13 mouse cellular contexts compared by ENCODE assay signal in genomic region chr16:23498691-23499131, GRCm38 (mm10). TPM values are rescaled to one million over a fixed set of nuclear protein-coding genes. Genes with fewer than 3 reads are reported as not detected.
DNase-seq lines count a peak whose midpoint lies in the region; ATAC-seq and TF ChIP-seq lines count a peak whose summit lies in the region.
"Had no signal": no experiment of that assay in that cellular context is flagged by ENCODE, and none has a peak within 500 bp of the region (broad histone marks: within the 10 kb centered on the region; RNA-seq: fewer than 3 reads in every experiment).

No protein-coding gene starts in this region.

- peaks cover 6% of the 10 kb centered on the region; the same call in 1 of the 2 replicates for H3K4me1 ChIP-seq in forebrain, embryonic 11.5 days (replicated peaks; ENCODE audit: control insufficient read depth, insufficient read depth, low read length)
- H3K4me1 ChIP-seq in forebrain, embryonic 10.5 days: peaks cover 31% of the 10 kb centered on the region
- peaks cover 55% of the 10 kb centered on the region for H3K4me1 ChIP-seq in liver, adult 2 months (ENCODE audit: control insufficient read depth, insufficient read depth, low read length)

- no peak overlapping the region for H3K9ac ChIP-seq in forebrain, embryonic 11.5 days (ENCODE audit: low read length)
- H3K9ac ChIP-seq in liver, adult 2 months (ENCODE audit: low read depth, low read length): no peak overlapping the region; the same call in 1 of the 2 replicates
- H3K9ac ChIP-seq: forebrain, postnatal 0 days; intestine, embryonic 15.5 days had no signal

- WGBS in forebrain, embryonic 11.5 days: 83% methylated on average over 7 of the region's 7 CpGs
- WGBS in forebrain, embryonic 10.5 days: 86% methylated on average over 7 of the region's 7 CpGs
- WGBS in liver, adult 2 months: 20% methylated on average over 7 of the region's 7 CpGs

- peak; percentile 41 for DNase-seq in forebrain, embryonic 11.5 days (ENCODE audit: low spot score)
- DNase-seq in forebrain, embryonic 10.5 days (ENCODE audit: extremely low spot score, low spot score): no peak
- peak; percentile 76 for DNase-seq in liver, adult 2 months (ENCODE audit: extremely low read depth, low read depth, low spot score)
- no peak for DNase-seq in liver
- DNase-seq in heart, postnatal 4 days: peak; percentile 54
- DNase-seq in lung, postnatal 36 days: peak; percentile 33
- no peak for DNase-seq in urinary bladder, postnatal 25 days (ENCODE audit: low spot score)
- no peak for DNase-seq in layer of hippocampus, adult 9-10 months (ENCODE audit: low spot score)
- DNase-seq: adrenal gland, postnatal 36 days; forebrain, postnatal 0 days had no signal

- TF ChIP-seq POLR2A in liver, adult 2 months (IDR thresholded peaks at IDR 0.05; ENCODE audit: extremely low read depth, insufficient read depth, low read length): no peak

- no peak overlapping the region for H3K27ac ChIP-seq in forebrain, embryonic 11.5 days (ENCODE audit: low read depth, low read length)
- no peak overlapping the region for H3K27ac ChIP-seq in forebrain, embryonic 10.5 days
- H3K27ac ChIP-seq in liver, adult 2 months (replicated peaks; ENCODE audit: insufficient read depth, low read depth, low read length): peak overlapping the region; percentile 87
- H3K27ac ChIP-seq: intestine, embryonic 15.5 days had no signal

- H3K4me3 ChIP-seq in forebrain, embryonic 11.5 days (ENCODE audit: low read depth, low read length): no peak overlapping the region
- H3K4me3 ChIP-seq in forebrain, embryonic 10.5 days: no peak overlapping the region
- H3K4me3 ChIP-seq in liver, adult 2 months (ENCODE audit: insufficient read depth, low read depth, low read length): no peak overlapping the region
- H3K4me3 ChIP-seq: intestine, embryonic 15.5 days had no signal

- no peak overlapping the region for H3K4me2 ChIP-seq in forebrain, embryonic 11.5 days (ENCODE audit: low read depth, low read length, severe bottlenecking)
- H3K4me2 ChIP-seq: intestine, embryonic 15.5 days had no signal

- peaks cover 6% of the 10 kb centered on the region; the same call in 1 of the 2 replicates for H3K27me3 ChIP-seq in forebrain, embryonic 11.5 days (ENCODE audit: control insufficient read depth, insufficient read depth, low read length)
- peaks cover 79% of the 10 kb centered on the region for H3K27me3 ChIP-seq in forebrain, embryonic 10.5 days (ENCODE audit: poor library complexity, severe bottlenecking)
- H3K27me3 ChIP-seq in liver, adult 2 months (ENCODE audit: control insufficient read depth, insufficient read depth, low read length): no peaks in the 10 kb centered on the region
- H3K27me3 ChIP-seq: intestine, embryonic 15.5 days had no signal

- ATAC-seq in forebrain, embryonic 11.5 days (replicated peaks; ENCODE audit: low FRiP score): no peak
- ATAC-seq: forebrain, postnatal 0 days; intestine, embryonic 15.5 days had no signal

- TF ChIP-seq CTCF in liver, adult 2 months (IDR thresholded peaks at IDR 0.05; ENCODE audit: low read depth, low read length): no peak

- no peaks in the 10 kb centered on the region for H3K9me3 ChIP-seq in forebrain, embryonic 11.5 days (ENCODE audit: control insufficient read depth, low read length)
- no peaks in the 10 kb centered on the region for H3K9me3 ChIP-seq in forebrain, embryonic 10.5 days
- H3K9me3 ChIP-seq: intestine, embryonic 15.5 days had no signal

- no peaks in the 10 kb centered on the region for H3K36me3 ChIP-seq in forebrain, embryonic 11.5 days (ENCODE audit: control insufficient read depth, insufficient read depth, low read length)
- no peaks in the 10 kb centered on the region; the same call in 1 of the 2 replicates for H3K36me3 ChIP-seq in forebrain, embryonic 10.5 days (replicated peaks)
- peaks cover 23% of the 10 kb centered on the region for H3K36me3 ChIP-seq in liver, adult 2 months (ENCODE audit: control insufficient read depth, insufficient read depth, low read length)
- H3K36me3 ChIP-seq: intestine, embryonic 15.5 days had no signal

- H3K79me2 ChIP-seq in liver, adult 2 months (ENCODE audit: control insufficient read depth, insufficient read depth, low read length): no peaks in the 10 kb centered on the region

RNA-seq across cellular contexts. Expression of gene Rtp4, which starts 21.4 kb away (rescaled TPM):
- 1.7 and 2.2 TPM in 2 replicates for polyA plus RNA-seq in forebrain, embryonic 11.5 days (2014; fragmentation: Nextera tagmentation; extraction: Ambion mirVana)
- 0.44 and 0.64 TPM in 2 replicates for polyA plus RNA-seq in forebrain, embryonic 10.5 days (2016; fragmentation: Nextera tagmentation; extraction: Ambion mirVana)
- 11.3 and 16.9 TPM in 2 replicates for total RNA-seq in liver, adult 2 months (2014; rRNA removed)
- 14.2 and 25.2 TPM in 2 replicates for polyA plus RNA-seq in liver, adult 2 months (2012; rRNA removed)
- 1 to 10 TPM; 1.8 to 2.1 TPM for total RNA-seq in heart, postnatal 4 days (2021)
- total RNA-seq: MEL had no signal

RNA-seq across cellular contexts. Expression of gene Masp1, which starts 21.9 kb away (rescaled TPM):
- 19.5 and 22.7 TPM in 2 replicates for polyA plus RNA-seq in forebrain, embryonic 11.5 days (2014; fragmentation: Nextera tagmentation; extraction: Ambion mirVana)
- 4.7 and 7.4 TPM in 2 replicates for polyA plus RNA-seq in forebrain, embryonic 10.5 days (2016; fragmentation: Nextera tagmentation; extraction: Ambion mirVana)
- total RNA-seq in liver, adult 2 months (2014; rRNA removed): 71.1 and 83.3 TPM in 2 replicates
- 53.7 and 61.3 TPM in 2 replicates for polyA plus RNA-seq in liver, adult 2 months (2012; rRNA removed)
- total RNA-seq in heart, postnatal 4 days (2021): 10 to 100 TPM; 22.6 to 26.2 TPM
- total RNA-seq: common myeloid progenitor, adult 5-6 weeks; MEL had no signal

Comparison
In these comparisons a context has a peak if more than half of its experiments do, and no peak if none do; other contexts are left out.
1. DNase-seq: peak in forebrain, embryonic 11.5 days (single experiment), liver, adult 2 months (single experiment), heart, postnatal 4 days (single experiment) and lung, postnatal 36 days (single experiment); none in forebrain, embryonic 10.5 days (single experiment), liver (single experiment), urinary bladder, postnatal 25 days (single experiment) and layer of hippocampus, adult 9-10 months (single experiment).